Mouse (Mus musculus) limb, embryonic 13.5 days (tissue): ENCODE data around the gene Xk. TPM values are rescaled to one million over a fixed set of nuclear protein-coding genes. Genes with fewer than 3 reads are reported as not detected.

Experiments
- ATAC-seq: fragments of 200-750 bp; cut with Nextera tagmentation; 2 replicates; pipeline ENCODE4 v1.8.0; 2017; ENCODE audit warnings: low read depth, moderate number of reproducible peaks, moderate TSS enrichment; ENCODE audit not compliant: low FRiP score
- H3K27ac ChIP-seq: fragments of 300-500 bp; sonication (generic); 2 replicates; pipeline ENCODE4 v1.5.1; 2015; ENCODE audit warnings: inconsistent platforms, mild to moderate bottlenecking, moderate library complexity
- H3K27me3 ChIP-seq: fragments of 300-500 bp; sonication (generic); 2 replicates; pipeline ENCODE4 v1.6.1; 2015; ENCODE audit warnings: mild to moderate bottlenecking, inconsistent platforms
- H3K36me3 ChIP-seq: fragments of 300-500 bp; sonication (generic); 2 replicates; pipeline ENCODE4 v1.6.1; 2015; ENCODE audit warnings: inconsistent platforms, mild to moderate bottlenecking, moderate library complexity
- H3K4me1 ChIP-seq: fragments of 300-500 bp; sonication (generic); 2 replicates; pipeline ENCODE4 v1.6.1; 2015; ENCODE audit warnings: inconsistent platforms
- H3K4me2 ChIP-seq: fragments of 300-500 bp; sonication (generic); replicated peaks from 2 replicates; pipeline ENCODE4 v1.6.1; 2015; ENCODE audit warnings: inconsistent platforms, mild to moderate bottlenecking, moderate library complexity
- H3K4me3 ChIP-seq: fragments of 300-500 bp; sonication (generic); 2 replicates; pipeline ENCODE4 v1.5.1; 2015; ENCODE audit warnings: moderate library complexity, mild to moderate bottlenecking, inconsistent platforms
- H3K9ac ChIP-seq: fragments of 300-500 bp; sonication (generic); 2 replicates; pipeline ENCODE4 v1.6.1; 2015; ENCODE audit warnings: mild to moderate bottlenecking, inconsistent platforms
- H3K9me3 ChIP-seq: fragments of 300-500 bp; sonication (generic); 2 replicates; pipeline ENCODE4 v1.6.1; 2016; ENCODE audit warnings: inconsistent platforms
- WGBS: fragments of 180-500 bp; shearing (Covaris S2); methylation state at CpG from one replicate; pipeline ENCODE4 v1.1.7; 2015; 5-methylcytosine and 5-hydroxymethylcytosine counted together
- polyA plus RNA-seq: library from polyadenylated mRNA; unstranded; fragments of >200 nt; fragmentation: Nextera tagmentation; extraction: Ambion mirVana; gene quantifications from 2 replicates; pipeline ENCODE4 v1.2.1, GENCODE M21; 2015

Gene Xk
- polyA plus RNA-seq, result 0.92 and 1.0 TPM in 2 replicates

- Histone ChIP-seq H3K9ac (peak within 1 kb of the TSS; percentile 63), H3K4me2 (peak within 1 kb of the TSS; percentile 63), H3K36me3 (no peaks in the 10 kb centered on the region), H3K4me3 (peak within 1 kb of the TSS; percentile 55), H3K27me3 (no peaks in the 10 kb centered on the region), H3K4me1 (no peaks in the 10 kb centered on the region), H3K9me3 (no peaks in the 10 kb centered on the region), H3K27ac (no peak within 1 kb of the TSS)
- WGBS, result 13% methylated on average over 66 of the region's 94 CpGs
- ATAC-seq, result peak; percentile 90
These were observed at the start of gene Xk for GRCm38 (mm10) chrX:9272460-9273361. TSS of gene Xk (plus strand) at chrX:9272756.

- Histone ChIP-seq H3K36me3 (no peaks in the 10 kb centered on the region), H3K9ac (no peak overlapping the region), H3K4me3 (no peak overlapping the region), H3K27me3 (no peaks in the 10 kb centered on the region), H3K9me3 (no peaks in the 10 kb centered on the region), H3K27ac (no peak overlapping the region), H3K4me1 (no peaks in the 10 kb centered on the region), H3K4me2 (no peak overlapping the region)
- 84% methylated on average over 2 of the region's 2 CpGs for WGBS
- ATAC-seq, result no peak
These were observed 45.5 kb upstream of the Xk start for GRCm38 (mm10) chrX:9227105-9227504.

- Histone ChIP-seq H3K4me1 (no peaks in the 10 kb centered on the region), H3K4me3 (no peak overlapping the region), H3K27me3 (no peaks in the 10 kb centered on the region), H3K9me3 (no peaks in the 10 kb centered on the region), H3K36me3 (no peaks in the 10 kb centered on the region), H3K4me2 (no peak overlapping the region), H3K27ac (no peak overlapping the region), H3K9ac (no peak overlapping the region)
- 54% methylated on average over 5 of the region's 5 CpGs for WGBS
- no peak for ATAC-seq
These were observed 31.6 kb upstream of the Xk start for GRCm38 (mm10) chrX:9240737-9241591.

GRCm38 (mm10) chrX:9243381-9243864 is 29.1 kb upstream of the Xk start:
- 51% methylated on average over 8 of the region's 8 CpGs for WGBS
- Histone ChIP-seq H3K9me3 (no peaks in the 10 kb centered on the region), H3K27ac (no peak overlapping the region), H3K4me3 (no peak overlapping the region), H3K4me2 (no peak overlapping the region), H3K4me1 (no peaks in the 10 kb centered on the region), H3K36me3 (no peaks in the 10 kb centered on the region), H3K9ac (no peak overlapping the region), H3K27me3 (no peaks in the 10 kb centered on the region)
- peak; percentile 11; the same call in 1 of the 2 replicates for ATAC-seq

GRCm38 (mm10) chrX:9244603-9245336 is 27.8 kb upstream of the Xk start:
- Histone ChIP-seq H3K9ac (no peak overlapping the region), H3K4me2 (no peak overlapping the region), H3K36me3 (no peaks in the 10 kb centered on the region), H3K27ac (no peak overlapping the region), H3K27me3 (no peaks in the 10 kb centered on the region), H3K4me3 (no peak overlapping the region), H3K4me1 (no peaks in the 10 kb centered on the region), H3K9me3 (no peaks in the 10 kb centered on the region)
- no peak for ATAC-seq
- 76% methylated on average over 12 of the region's 12 CpGs for WGBS

- ATAC-seq, result no peak
- no peaks in the 10 kb centered on the region for H3K9me3 ChIP-seq
- 50% methylated on average over 5 of the region's 5 CpGs for WGBS
- no peak overlapping the region for H3K4me2 ChIP-seq
- no peaks in the 10 kb centered on the region for H3K36me3 ChIP-seq
- no peak overlapping the region for H3K9ac ChIP-seq
- no peak overlapping the region for H3K4me3 ChIP-seq
- H3K27ac ChIP-seq, result no peak overlapping the region
- no peaks in the 10 kb centered on the region for H3K4me1 ChIP-seq
- H3K27me3 ChIP-seq, result no peaks in the 10 kb centered on the region
These were observed 23.6 kb upstream of the Xk start for GRCm38 (mm10) chrX:9248911-9249310.

GRCm38 (mm10) chrX:9253990-9254389 is 18.6 kb upstream of the Xk start:
- Histone ChIP-seq H3K9me3 (no peaks in the 10 kb centered on the region), H3K4me2 (no peak overlapping the region), H3K27me3 (no peaks in the 10 kb centered on the region), H3K27ac (no peak overlapping the region), H3K36me3 (no peaks in the 10 kb centered on the region), H3K4me1 (no peaks in the 10 kb centered on the region), H3K9ac (no peak overlapping the region), H3K4me3 (no peak overlapping the region)
- WGBS, result 68% methylated on average over 10 of the region's 10 CpGs
- ATAC-seq, result no peak

GRCm38 (mm10) chrX:9254901-9255300 is 17.7 kb upstream of the Xk start:
- Histone ChIP-seq H3K4me3 (no peak overlapping the region), H3K27ac (no peak overlapping the region), H3K9ac (no peak overlapping the region), H3K27me3 (no peaks in the 10 kb centered on the region), H3K4me2 (no peak overlapping the region), H3K4me1 (no peaks in the 10 kb centered on the region), H3K36me3 (no peaks in the 10 kb centered on the region), H3K9me3 (no peaks in the 10 kb centered on the region)
- no peak for ATAC-seq
- 85% methylated on average over 3 of the region's 3 CpGs for WGBS

GRCm38 (mm10) chrX:9256766-9257165 is 15.8 kb upstream of the Xk start, which contains the start of gene Gm14862:
TSS of gene Gm14862 (minus strand) at chrX:9256899.
- H3K9ac ChIP-seq, result no peak within 1 kb of the TSS
- H3K27me3 ChIP-seq, result no peaks in the 10 kb centered on the region
- no peak within 1 kb of the TSS for H3K4me3 ChIP-seq
- no peaks in the 10 kb centered on the region for H3K36me3 ChIP-seq
- no peaks in the 10 kb centered on the region for H3K4me1 ChIP-seq
- no peaks in the 10 kb centered on the region for H3K9me3 ChIP-seq
- H3K27ac ChIP-seq, result no peak within 1 kb of the TSS
- no peak for ATAC-seq
- WGBS, result 84% methylated on average over 5 of the region's 5 CpGs
- H3K4me2 ChIP-seq, result no peak within 1 kb of the TSS

- ATAC-seq, result no peak
- no peak overlapping the region for H3K4me3 ChIP-seq
- whole genome bisulfite sequencing, result 87% methylated on average over 7 of the region's 7 CpGs
These were observed 14.7 kb upstream of the Xk start for GRCm38 (mm10) chrX:9257831-9258230.

GRCm38 (mm10) chrX:9259267-9259666 is 13.3 kb upstream of the Xk start:
- H3K27ac ChIP-seq, result no peak overlapping the region
- no peak overlapping the region for H3K4me2 ChIP-seq
- H3K9me3 ChIP-seq, result no peaks in the 10 kb centered on the region
- no peaks in the 10 kb centered on the region for H3K36me3 ChIP-seq
- no peaks in the 10 kb centered on the region for H3K27me3 ChIP-seq
- H3K4me3 ChIP-seq, result no peak overlapping the region
- no peaks in the 10 kb centered on the region for H3K4me1 ChIP-seq
- WGBS, result 96% methylated on average over 1 of the region's 1 CpGs
- no peak overlapping the region for H3K9ac ChIP-seq
- no peak for ATAC-seq

More at GRCm38 (mm10) chrX:9257831-9258230, 14.7 kb upstream of the Xk start:
- no peak overlapping the region for H3K9ac ChIP-seq
- no peaks in the 10 kb centered on the region for H3K27me3 ChIP-seq
- H3K4me2 ChIP-seq, result no peak overlapping the region
- H3K27ac ChIP-seq, result no peak overlapping the region
- no peaks in the 10 kb centered on the region for H3K4me1 ChIP-seq
- H3K9me3 ChIP-seq, result no peaks in the 10 kb centered on the region
- no peaks in the 10 kb centered on the region for H3K36me3 ChIP-seq
